Comparison of ENCODE assay signal across 8 mouse cellular contexts in genomic region chr6:126704430-126704829, GRCm38 (mm10). TPM values are rescaled to one million over a fixed set of nuclear protein-coding genes. Genes with fewer than 3 reads are reported as not detected.
DNase-seq lines count a peak whose midpoint lies in the region; ATAC-seq and TF ChIP-seq lines count a peak whose summit lies in the region.

No protein-coding gene starts in this region.

- no peak overlapping the region for H3K27ac ChIP-seq in forebrain, embryonic 13.5 days
- no peak overlapping the region for H3K27ac ChIP-seq in forebrain, embryonic 10.5 days
- H3K27ac ChIP-seq in cortical plate, adult 2 months (ENCODE audit: insufficient read depth, low read length): no peak overlapping the region

- peaks cover 13% of the 10 kb centered on the region; the same call in 1 of the 2 replicates for H3K27me3 ChIP-seq in forebrain, embryonic 13.5 days
- H3K27me3 ChIP-seq in forebrain, embryonic 10.5 days (ENCODE audit: poor library complexity, severe bottlenecking): peaks cover 35% of the 10 kb centered on the region

- no peak overlapping the region for H3K4me2 ChIP-seq in forebrain, embryonic 13.5 days

- H3K9ac ChIP-seq in forebrain, embryonic 13.5 days: no peak overlapping the region

- no peak overlapping the region for H3K4me3 ChIP-seq in forebrain, embryonic 13.5 days
- H3K4me3 ChIP-seq in forebrain, embryonic 10.5 days: no peak overlapping the region
- no peak overlapping the region for H3K4me3 ChIP-seq in lung, adult 2 months (replicated peaks; ENCODE audit: extremely low read depth, low read depth, low read length)
- H3K4me3 ChIP-seq in cortical plate, adult 2 months (ENCODE audit: insufficient read depth, low read length): no peak overlapping the region

- peaks cover 11% of the 10 kb centered on the region for H3K4me1 ChIP-seq in forebrain, embryonic 13.5 days
- peaks cover 9% of the 10 kb centered on the region for H3K4me1 ChIP-seq in forebrain, embryonic 10.5 days
- no peaks in the 10 kb centered on the region for H3K4me1 ChIP-seq in lung, adult 2 months (ENCODE audit: control insufficient read depth, insufficient read depth, low read length)
- H3K4me1 ChIP-seq in cortical plate, adult 2 months (ENCODE audit: control insufficient read depth, insufficient read depth, low read length): peaks cover 12% of the 10 kb centered on the region

- WGBS in forebrain, embryonic 13.5 days: 31% methylated on average over 4 of the region's 4 CpGs
- WGBS in forebrain, embryonic 10.5 days: 40% methylated on average over 4 of the region's 4 CpGs
- 26% methylated on average over 4 of the region's 4 CpGs for WGBS in lung, adult 2 months

- no peaks in the 10 kb centered on the region for H3K9me3 ChIP-seq in forebrain, embryonic 13.5 days (replicated peaks)
- no peaks in the 10 kb centered on the region for H3K9me3 ChIP-seq in forebrain, embryonic 10.5 days

- no peak for DNase-seq in forebrain, embryonic 10.5 days (ENCODE audit: extremely low spot score, low spot score)
- DNase-seq in lung, postnatal 25 days (ENCODE audit: low spot score): peak; percentile 5
- no peak for DNase-seq in lung, adult 2 months
- peak; percentile 12 for DNase-seq in naive thymus-derived CD4-positive, alpha-beta T cell, adult 2 months (ENCODE audit: low read depth)
- DNase-seq in spleen, adult 12 weeks (ENCODE audit: low spot score): no peak
- no peak for DNase-seq in right cerebral cortex, adult 2 months (ENCODE audit: low spot score in 2 of 2)

- 0 out of 2 replicates have a peak, but pooled peaks have one; percentile 25 for ATAC-seq in forebrain, embryonic 13.5 days

- TF ChIP-seq CTCF in lung, adult 2 months (IDR thresholded peaks at IDR 0.05; ENCODE audit: insufficient read depth, low read length): no peak
- peak; percentile 50; the same call in 1 of the 2 replicates for TF ChIP-seq CTCF in cortical plate, adult 2 months (IDR thresholded peaks at IDR 0.05; ENCODE audit: extremely low read depth, insufficient read depth, low read length)

- no peak for TF ChIP-seq POLR2A in lung, adult 2 months (IDR thresholded peaks at IDR 0.05; ENCODE audit: borderline replicate concordance, extremely low read depth, low read depth, low read length)
- TF ChIP-seq POLR2A in cortical plate, adult 2 months (IDR thresholded peaks at IDR 0.05; ENCODE audit: extremely low read depth, insufficient read depth, low read length): no peak

- no peaks in the 10 kb centered on the region for H3K36me3 ChIP-seq in forebrain, embryonic 13.5 days (ENCODE audit: poor library complexity, severe bottlenecking)
- no peaks in the 10 kb centered on the region for H3K36me3 ChIP-seq in forebrain, embryonic 10.5 days (replicated peaks)

RNA-seq across cellular contexts. Expression of gene Kcna6, which starts 36.0 kb away (rescaled TPM):
- polyA plus RNA-seq in forebrain, embryonic 13.5 days (2015; fragmentation: Nextera tagmentation; extraction: Ambion mirVana): 4.3 and 4.8 TPM in 2 replicates
- 2.9 and 3.4 TPM in 2 replicates for polyA plus RNA-seq in forebrain, embryonic 10.5 days (2016; fragmentation: Nextera tagmentation; extraction: Ambion mirVana)
- polyA plus RNA-seq in lung, adult 2 months (2012; rRNA removed): 0.31 and 0.93 TPM in 2 replicates
- 44.9 and 45.3 TPM in 2 replicates for polyA plus RNA-seq in cortical plate, adult 2 months (2012; rRNA removed)

RNA-seq across cellular contexts. Expression of gene Kcna1, which starts 58.2 kb away (rescaled TPM):
- polyA plus RNA-seq in forebrain, embryonic 13.5 days (2015; fragmentation: Nextera tagmentation; extraction: Ambion mirVana): 2.1 and 3.5 TPM in 2 replicates
- 0.88 and 1.1 TPM in 2 replicates for polyA plus RNA-seq in forebrain, embryonic 10.5 days (2016; fragmentation: Nextera tagmentation; extraction: Ambion mirVana)
- 0.40 and 1.3 TPM in 2 replicates for polyA plus RNA-seq in lung, adult 2 months (2012; rRNA removed)
- 27.2 and 30.1 TPM in 2 replicates for polyA plus RNA-seq in cortical plate, adult 2 months (2012; rRNA removed)

Comparison
In these comparisons a context has a peak if more than half of its experiments do, and no peak if none do; other contexts are left out.
1. DNase-seq: peak in lung, postnatal 25 days (single experiment) and naive thymus-derived CD4-positive, alpha-beta T cell, adult 2 months (single experiment); none in forebrain, embryonic 10.5 days (single experiment), lung, adult 2 months (single experiment), spleen, adult 12 weeks (single experiment) and right cerebral cortex, adult 2 months (0 of 2).